Mouse (Mus musculus): Measurements from ENCODE around the gene Prkaa2. TPM values are rescaled to one million over a fixed set of nuclear protein-coding genes. Genes with fewer than 3 reads are reported as not detected.

The Prkaa2 gene
- 13.4 and 14.0 TPM in 2 replicates for polyA plus RNA-seq (2015; fragmentation: Nextera tagmentation; extraction: Ambion mirVana)

- WGBS = 1% methylated on average over 72 of the region's 80 CpGs
- no peaks in the 10 kb centered on the region for H3K9me3 ChIP-seq
Measured at GRCm38 (mm10) chr4:105109199-105109989, at the start of gene Prkaa2. Prkaa2 (minus strand) TSS chr4:105109890.

GRCm38 (mm10) chr4:105159531-105159870 lies 49.8 kb upstream of the Prkaa2 start:
- peak overlapping the region; percentile 72 for H3K9ac ChIP-seq
- H3K27ac ChIP-seq (replicated peaks) = peak overlapping the region; percentile 55; the same call in 1 of the 2 replicates
- WGBS = 22% methylated on average over 6 of the region's 6 CpGs

More at GRCm38 (mm10) chr4:105109199-105109989, at the start of gene Prkaa2:
- Histone ChIP-seq H3K27me3 (no peaks in the 10 kb centered on the region), H3K4me1 (replicated peaks) (peaks cover 23% of the 10 kb centered on the region), H3K27ac (replicated peaks) (peak within 1 kb of the TSS; percentile 92), H3K9ac (peak within 1 kb of the TSS; percentile 86), H3K36me3 (no peaks in the 10 kb centered on the region), H3K4me3 (peak within 1 kb of the TSS; percentile 79), H3K4me2 (peak within 1 kb of the TSS; percentile 68)
- peak; percentile 90 for ATAC-seq (ENCODE audit: low FRiP score, low read depth)

GRCm38 (mm10) chr4:105158651-105159530 lies 49.2 kb upstream of the Prkaa2 start:
- Histone ChIP-seq H3K4me3 (peak overlapping the region; percentile 75), H3K27ac (replicated peaks) (peak overlapping the region; percentile 84), H3K9me3 (no peaks in the 10 kb centered on the region), H3K4me2 (peak overlapping the region; percentile 86), H3K27me3 (0 out of 2 replicates have a peak, but pooled peaks cover 2% of the 10 kb centered on the region), H3K36me3 (no peaks in the 10 kb centered on the region), H3K4me1 (replicated peaks) (peaks cover 20% of the 10 kb centered on the region), H3K9ac (peak overlapping the region; percentile 72)
- ATAC-seq (ENCODE audit: low FRiP score, low read depth) = no peak
- WGBS = under 1% methylated on average over 18 of the region's 18 CpGs

More at GRCm38 (mm10) chr4:105159531-105159870, 49.8 kb upstream of the Prkaa2 start:
- Histone ChIP-seq H3K27me3 (0 out of 2 replicates have a peak, but pooled peaks cover 2% of the 10 kb centered on the region), H3K9me3 (no peaks in the 10 kb centered on the region), H3K4me3 (peak overlapping the region; percentile 75), H3K36me3 (no peaks in the 10 kb centered on the region), H3K4me1 (replicated peaks) (peaks cover 20% of the 10 kb centered on the region), H3K4me2 (peak overlapping the region; percentile 86)
- ATAC-seq (ENCODE audit: low FRiP score, low read depth) = no peak

- peak overlapping the region; percentile 72 for H3K9ac ChIP-seq
- peaks cover 20% of the 10 kb centered on the region for H3K4me1 ChIP-seq (replicated peaks)
- no peaks in the 10 kb centered on the region for H3K36me3 ChIP-seq
- ATAC-seq (ENCODE audit: low FRiP score, low read depth) = peak; percentile 79
- WGBS = under 1% methylated on average over 26 of the region's 26 CpGs
- H3K4me2 ChIP-seq = peak overlapping the region; percentile 86
- 0 out of 2 replicates have a peak, but pooled peaks cover 2% of the 10 kb centered on the region for H3K27me3 ChIP-seq
- peak overlapping the region; percentile 75 for H3K4me3 ChIP-seq
- H3K9me3 ChIP-seq = no peaks in the 10 kb centered on the region
- peak overlapping the region; percentile 84 for H3K27ac ChIP-seq (replicated peaks)
Measured at GRCm38 (mm10) chr4:105158169-105158555, 48.5 kb upstream of the Prkaa2 start.

GRCm38 (mm10) chr4:105157276-105158168 lies 47.8 kb upstream of the Prkaa2 start, which contains the start of gene Plpp3:
Plpp3 (plus strand) TSS chr4:105157347.
- peak within 1 kb of the TSS; percentile 86 for H3K4me2 ChIP-seq
- peaks cover 17% of the 10 kb centered on the region for H3K4me1 ChIP-seq (replicated peaks)
- peak within 1 kb of the TSS; percentile 75 for H3K4me3 ChIP-seq
- H3K9ac ChIP-seq = peak within 1 kb of the TSS; percentile 72
- H3K36me3 ChIP-seq = no peaks in the 10 kb centered on the region
- no peaks in the 10 kb centered on the region for H3K9me3 ChIP-seq
- WGBS = under 1% methylated on average over 75 of the region's 77 CpGs
- H3K27me3 ChIP-seq = 0 out of 2 replicates have a peak, but pooled peaks cover 2% of the 10 kb centered on the region
- peak; percentile 88 for ATAC-seq (ENCODE audit: low FRiP score, low read depth)
- H3K27ac ChIP-seq (replicated peaks) = peak within 1 kb of the TSS; percentile 84

- 0 out of 2 replicates have a peak, but pooled peaks cover 2% of the 10 kb centered on the region for H3K27me3 ChIP-seq
- H3K9me3 ChIP-seq = no peaks in the 10 kb centered on the region
- peak overlapping the region; percentile 84 for H3K27ac ChIP-seq (replicated peaks)
- no peak for ATAC-seq (ENCODE audit: low FRiP score, low read depth)
- H3K4me3 ChIP-seq = peak overlapping the region; percentile 75
- no peaks in the 10 kb centered on the region for H3K36me3 ChIP-seq
- peak overlapping the region; percentile 86 for H3K4me2 ChIP-seq
- under 1% methylated on average over 4 of the region's 4 CpGs for WGBS
- H3K9ac ChIP-seq = peak overlapping the region; percentile 72
- peaks cover 16% of the 10 kb centered on the region for H3K4me1 ChIP-seq (replicated peaks)
Measured at GRCm38 (mm10) chr4:105156955-105157275, 47.2 kb upstream of the Prkaa2 start.

- Histone ChIP-seq H3K4me2 (peak overlapping the region; percentile 86; the same call in 1 of the 2 replicates), H3K9me3 (no peaks in the 10 kb centered on the region), H3K4me3 (no peak overlapping the region), H3K27me3 (0 out of 2 replicates have a peak, but pooled peaks cover 2% of the 10 kb centered on the region), H3K9ac (no peak overlapping the region), H3K36me3 (no peaks in the 10 kb centered on the region), H3K27ac (replicated peaks) (no peak overlapping the region), H3K4me1 (replicated peaks) (peaks cover 16% of the 10 kb centered on the region)
- no peak for ATAC-seq (ENCODE audit: low FRiP score, low read depth)
- 74% methylated on average over 7 of the region's 7 CpGs for WGBS
Measured at GRCm38 (mm10) chr4:105156281-105156680, 46.6 kb upstream of the Prkaa2 start.

- Histone ChIP-seq H3K4me2 (no peak overlapping the region), H3K9me3 (no peaks in the 10 kb centered on the region), H3K27me3 (no peaks in the 10 kb centered on the region), H3K36me3 (no peaks in the 10 kb centered on the region), H3K4me1 (replicated peaks) (0 out of 2 replicates have a peak, but pooled peaks cover 3% of the 10 kb centered on the region), H3K4me3 (no peak overlapping the region), H3K27ac (replicated peaks) (no peak overlapping the region), H3K9ac (no peak overlapping the region)
- no peak for ATAC-seq (ENCODE audit: low FRiP score, low read depth)
- WGBS = 90% methylated on average over 3 of the region's 3 CpGs
Measured at GRCm38 (mm10) chr4:105153227-105153626, 43.5 kb upstream of the Prkaa2 start.

- no peaks in the 10 kb centered on the region for H3K36me3 ChIP-seq
- WGBS = 43% methylated on average over 14 of the region's 14 CpGs
- no peak overlapping the region for H3K27ac ChIP-seq (replicated peaks)
- no peak overlapping the region for H3K9ac ChIP-seq
- ATAC-seq (ENCODE audit: low FRiP score, low read depth) = 0 out of 2 replicates have a peak, but pooled peaks have one; percentile 59
- H3K4me1 ChIP-seq (replicated peaks) = 0 out of 2 replicates have a peak, but pooled peaks cover 3% of the 10 kb centered on the region
- no peaks in the 10 kb centered on the region for H3K27me3 ChIP-seq
- no peak overlapping the region for H3K4me3 ChIP-seq
- no peak overlapping the region for H3K4me2 ChIP-seq
- no peaks in the 10 kb centered on the region for H3K9me3 ChIP-seq
Measured at GRCm38 (mm10) chr4:105151911-105152690, 42.4 kb upstream of the Prkaa2 start.

GRCm38 (mm10) chr4:105149492-105149891 lies 39.8 kb upstream of the Prkaa2 start:
- no peak overlapping the region for H3K9ac ChIP-seq
- no peak overlapping the region for H3K4me3 ChIP-seq
- no peaks in the 10 kb centered on the region for H3K4me1 ChIP-seq (replicated peaks)
- no peaks in the 10 kb centered on the region for H3K9me3 ChIP-seq
- H3K36me3 ChIP-seq = no peaks in the 10 kb centered on the region
- ATAC-seq (ENCODE audit: low FRiP score, low read depth) = no peak
- H3K27ac ChIP-seq (replicated peaks) = no peak overlapping the region
- 90% methylated on average over 7 of the region's 7 CpGs for WGBS
- H3K27me3 ChIP-seq = no peaks in the 10 kb centered on the region
- no peak overlapping the region for H3K4me2 ChIP-seq
